Mouse (Mus musculus) Patski (cell line): ENCODE measurements around the gene Hoxb4. TPM values are rescaled to one million over a fixed set of nuclear protein-coding genes. Genes with fewer than 3 reads are reported as not detected.

Experiments used
- ATAC-seq: fragments of 100-300 bp; one replicate; pipeline ENCODE4 v1.8.0; 2021
- CTCF ChIA-PET: fragments of 350-600 bp; sonication (Branson Sonifier 250); formaldehyde crosslinking; loops from one replicate; lab custom pipeline; 2022; ENCODE audit warnings: inconsistent platforms; lab: Charles Lee
- POLR2A ChIA-PET: fragments of 350-600 bp; sonication (Branson Sonifier 250); formaldehyde crosslinking; loops from one replicate; lab custom pipeline; 2022; ENCODE audit warnings: antibody characterized with exemption, inconsistent platforms; lab: Charles Lee
- DNase-seq: peaks from one replicate; pipeline ENCODE4 v3.0.0-alpha.2; 2011; ENCODE audit warnings: low read depth, low spot score
- H3K27me3 ChIP-seq: fragments of 371-371 bp; one replicate; pipeline ENCODE4 v1.5.1; 2021
- CTCF ChIP-seq: fragments of 100-300 bp; IDR thresholded peaks from one replicate; pipeline ENCODE4 v1.5.1; 2021
- in situ Hi-C: fragments of 300-500 bp; cut with MboI; formaldehyde crosslinking; loops from 3 replicates; pipeline ENCODE4 v1.11.1; 2018; ENCODE audit warnings: low pct_unique_long_range_greater_than_20kb, mixed read lengths
- polyA plus RNA-seq: library from polyadenylated mRNA; unstranded; gene quantifications from one replicate; pipeline ENCODE4 v1.2.3, GENCODE M21; 2021

Gene Hoxb4
- polyA plus RNA-seq, 1 experiment from 2014 or later, result 12.2 TPM

GRCm38 (mm10) chr11:96289293-96289692 lies 28.8 kb upstream of the Hoxb4 start:
- in situ Hi-C loops, result no loop called here
- ATAC-seq, result no peak
- no peak for TF ChIP-seq CTCF
- no peaks in the 10 kb centered on the region for H3K27me3 ChIP-seq
- no peak for DNase-seq
- CTCF ChIA-PET, result interaction anchor here (1.1 to 21.6 kb wide), 2 partner anchors 10 to 331 kb away, joined by 3 to 215 read pairs; partner anchors contain the start of gene Hoxb8
- POLR2A ChIA-PET, result interaction anchor here (0.6 to 42.9 kb wide), 3 partner anchors 1 to 610 kb away, joined by 3 to 1274 read pairs (median 1274); partner anchors contain the start of genes Hoxb4, Hoxb5, Hoxb6 and Hoxb7

GRCm38 (mm10) chr11:96289837-96290236 lies 28.2 kb upstream of the Hoxb4 start:
- no peak for ATAC-seq
- in situ Hi-C loops, result no loop called here
- ChIA-PET POLR2A (interaction anchor here (0.6 to 42.9 kb wide), 4 partner anchors 1 to 609 kb away, joined by 3 to 1274 read pairs (median 642); partner anchors contain the start of genes Hoxb4, Hoxb5, Hoxb6 and Hoxb7), CTCF (interaction anchor here (0.7 to 21.6 kb wide), 3 partner anchors 11 to 331 kb away, joined by 3 to 215 read pairs (median 3); partner anchors contain the start of gene Hoxb8)
- no peaks in the 10 kb centered on the region for H3K27me3 ChIP-seq
- no peak for TF ChIP-seq CTCF
- DNase-seq, result no peak

GRCm38 (mm10) chr11:96290705-96291355 lies 27.2 kb upstream of the Hoxb4 start:
- ChIA-PET CTCF (interaction anchor here (1.5 to 21.6 kb wide), 2 partner anchors 12 to 13 kb away, joined by 6 to 215 read pairs; partner anchors contain the start of genes Hoxb5 and Hoxb8), POLR2A (interaction anchor here (0.6 to 42.9 kb wide), 8 partner anchors 2 to 644 kb away, joined by 4 to 1274 read pairs (median 4); partner anchors contain the start of genes Hoxb4, Hoxb5, Hoxb6 and Hoxb7)
- no peaks in the 10 kb centered on the region for H3K27me3 ChIP-seq
- no peak for TF ChIP-seq CTCF
- in situ Hi-C loops, result no loop called here
- no peak for ATAC-seq
- no peak for DNase-seq

- no peak for ATAC-seq
- TF ChIP-seq CTCF, result no peak
- ChIA-PET CTCF (interaction anchor here (0.7 to 21.6 kb wide), 4 partner anchors 12 to 329 kb away, joined by 3 to 215 read pairs (median 5); partner anchors contain the start of genes Hoxb5 and Hoxb8), POLR2A (interaction anchor here (0.6 to 42.9 kb wide), 9 partner anchors 4 to 643 kb away, joined by 4 to 1274 read pairs (median 4); partner anchors contain the start of genes Hoxb4, Hoxb5, Hoxb6 and Hoxb7)
- in situ Hi-C loops, result no loop called here
- DNase-seq, result no peak
- no peaks in the 10 kb centered on the region for H3K27me3 ChIP-seq
Measured at GRCm38 (mm10) chr11:96291681-96292564, 26.1 kb upstream of the Hoxb4 start, which contains the start of gene Hoxb6. Gene Hoxb6 (plus strand): TSS chr11:96292476.

GRCm38 (mm10) chr11:96292565-96293301 lies 25.3 kb upstream of the Hoxb4 start:
- no peak for ATAC-seq
- POLR2A ChIA-PET, result interaction anchor here (0.7 to 42.9 kb wide), 9 partner anchors 4 to 269 kb away, joined by 3 to 1274 read pairs (median 6); partner anchors contain the start of genes Hoxb4, Hoxb5, Hoxb6 and Hoxb7
- CTCF ChIA-PET, result interaction anchor here (1.2 to 21.6 kb wide), 3 partner anchors 10 to 14 kb away, joined by 4 to 215 read pairs (median 6); partner anchors contain the start of genes Hoxb5 and Hoxb8
- in situ Hi-C loops, result no loop called here
- no peak for TF ChIP-seq CTCF
- no peaks in the 10 kb centered on the region for H3K27me3 ChIP-seq
- DNase-seq, result no peak

- ChIA-PET CTCF (interaction anchor here (1.2 to 21.6 kb wide), 3 partner anchors 9 to 15 kb away, joined by 3 to 215 read pairs (median 4); partner anchors contain the start of gene Hoxb8), POLR2A (interaction anchor here (0.6 to 42.9 kb wide), 8 partner anchors 5 to 451 kb away, joined by 3 to 1274 read pairs (median 6); partner anchors contain the start of genes Hoxb4, Hoxb5, Hoxb6 and Hoxb7)
- no peak for ATAC-seq
- no peak for TF ChIP-seq CTCF
- no peak for DNase-seq
- in situ Hi-C loops, result no loop called here
- no peaks in the 10 kb centered on the region for H3K27me3 ChIP-seq
Measured at GRCm38 (mm10) chr11:96293302-96293921, 24.7 kb upstream of the Hoxb4 start.

GRCm38 (mm10) chr11:96294245-96295091 lies 23.6 kb upstream of the Hoxb4 start:
- ChIA-PET POLR2A (interaction anchor here (0.6 to 42.9 kb wide), 12 partner anchors 6 to 568 kb away, joined by 3 to 1274 read pairs (median 6); partner anchors contain the start of genes Hoxb4, Hoxb5, Hoxb6 and Hoxb7), CTCF (interaction anchor here (0.7 to 21.6 kb wide), 5 partner anchors 12 to 327 kb away, joined by 3 to 215 read pairs (median 4); partner anchors contain the start of gene Hoxb8)
- ATAC-seq (no peak), DNase-seq (no peak)
- no peaks in the 10 kb centered on the region for H3K27me3 ChIP-seq
- no peak for TF ChIP-seq CTCF
- in situ Hi-C loops, result loop anchor here (5.0 kb wide), 1 partner anchor 443 kb away; no protein-coding TSS in a partner anchor
